Mouse (Mus musculus) liver, embryonic 14.5 days (tissue): ENCODE data around the gene E2f8.

Experiments used
- CTCF ChIP-seq: IDR thresholded peaks from 2 replicates; pipeline ENCODE4 v1.5.1; 2016; ENCODE audit warnings: antibody characterized with exemption, low read depth, control low read depth
- EP300 ChIP-seq: IDR thresholded peaks from 2 replicates; pipeline ENCODE4 v1.6.1; 2016; ENCODE audit warnings: antibody characterized with exemption, low read depth

GRCm38 (mm10) chr7:48870579-48871180, 10.7 kb downstream of the E2f8 start:
- no peak for TF ChIP-seq CTCF
- no peak for TF ChIP-seq EP300
